Mouse (Mus musculus): ENCODE measurements at regions not wholly inside any gene's neighbourhood (a gene's known extent, or its start where the extent isn't known, plus 50 kb on each side); places are given as distances from the start of the nearest gene placed in this dataset.
A peak's percentile ranks its signal among the peaks of the same experiment; 100 is the strongest.

DNA sequence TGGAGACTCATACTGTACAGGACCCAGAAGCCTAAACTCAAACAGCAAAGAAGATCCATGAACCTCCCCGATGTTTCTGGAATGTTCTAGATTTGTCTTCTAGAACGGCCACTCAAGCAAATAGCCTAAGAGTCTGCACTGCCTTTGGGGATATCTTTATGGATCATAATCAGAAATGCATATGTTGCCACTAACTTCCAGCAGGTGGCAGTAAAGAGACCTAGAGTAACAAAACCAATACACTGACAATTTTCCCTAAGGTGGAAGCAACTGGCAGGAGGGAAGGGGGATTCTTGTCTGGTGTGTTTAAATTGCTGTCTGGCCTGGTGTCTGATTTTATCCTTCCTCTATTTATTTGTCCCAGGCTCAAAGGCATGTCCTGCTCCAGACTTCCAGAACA is 69.2 kb upstream of the Cdh5 start:
- DNase-seq (ENCODE audit: low read depth, low spot score) = peak; percentile 50

DNA sequence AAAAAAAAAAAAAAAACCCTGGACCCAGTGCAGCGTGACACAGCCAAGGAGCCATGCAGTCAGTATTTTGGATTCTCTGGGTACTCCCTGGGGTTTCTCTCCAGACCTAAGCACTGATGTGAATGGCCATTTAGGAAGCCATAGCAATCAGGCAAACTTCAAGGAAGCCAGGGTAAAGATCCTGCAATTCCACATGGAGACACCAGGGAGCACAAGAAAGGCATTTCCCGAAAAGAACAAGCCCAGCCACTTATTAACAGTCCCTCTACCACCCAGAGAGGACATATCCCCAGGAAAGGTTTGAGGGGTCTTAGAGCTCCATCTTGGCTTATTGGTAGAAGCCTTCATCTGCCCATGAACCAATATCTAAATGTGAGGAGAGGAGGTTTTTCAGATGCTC is 68.3 kb upstream of the Cdh5 start:
- peak; percentile 40 for DNase-seq (ENCODE audit: low read depth, low spot score)

DNA sequence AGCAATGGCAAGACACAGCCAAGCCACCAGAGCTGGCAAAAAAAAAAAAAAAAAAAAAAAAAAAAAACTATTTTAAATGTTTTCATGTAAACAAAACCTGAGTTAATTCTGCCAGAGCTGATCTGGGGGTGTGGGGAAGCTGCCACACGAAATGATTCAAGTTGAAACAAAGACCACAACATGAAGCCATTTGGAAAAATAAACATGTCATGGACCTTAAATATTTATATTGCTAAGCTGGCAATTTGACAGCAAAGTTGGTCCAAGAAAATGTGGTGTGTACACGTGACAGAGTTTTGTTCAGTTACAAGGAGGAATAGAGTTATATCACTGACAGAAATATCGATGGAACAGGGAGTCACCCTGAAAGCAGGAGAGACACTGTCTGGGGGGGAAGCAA is 67.1 kb upstream of the Cdh5 start:
- no peak for DNase-seq (ENCODE audit: low read depth, low spot score)

DNA sequence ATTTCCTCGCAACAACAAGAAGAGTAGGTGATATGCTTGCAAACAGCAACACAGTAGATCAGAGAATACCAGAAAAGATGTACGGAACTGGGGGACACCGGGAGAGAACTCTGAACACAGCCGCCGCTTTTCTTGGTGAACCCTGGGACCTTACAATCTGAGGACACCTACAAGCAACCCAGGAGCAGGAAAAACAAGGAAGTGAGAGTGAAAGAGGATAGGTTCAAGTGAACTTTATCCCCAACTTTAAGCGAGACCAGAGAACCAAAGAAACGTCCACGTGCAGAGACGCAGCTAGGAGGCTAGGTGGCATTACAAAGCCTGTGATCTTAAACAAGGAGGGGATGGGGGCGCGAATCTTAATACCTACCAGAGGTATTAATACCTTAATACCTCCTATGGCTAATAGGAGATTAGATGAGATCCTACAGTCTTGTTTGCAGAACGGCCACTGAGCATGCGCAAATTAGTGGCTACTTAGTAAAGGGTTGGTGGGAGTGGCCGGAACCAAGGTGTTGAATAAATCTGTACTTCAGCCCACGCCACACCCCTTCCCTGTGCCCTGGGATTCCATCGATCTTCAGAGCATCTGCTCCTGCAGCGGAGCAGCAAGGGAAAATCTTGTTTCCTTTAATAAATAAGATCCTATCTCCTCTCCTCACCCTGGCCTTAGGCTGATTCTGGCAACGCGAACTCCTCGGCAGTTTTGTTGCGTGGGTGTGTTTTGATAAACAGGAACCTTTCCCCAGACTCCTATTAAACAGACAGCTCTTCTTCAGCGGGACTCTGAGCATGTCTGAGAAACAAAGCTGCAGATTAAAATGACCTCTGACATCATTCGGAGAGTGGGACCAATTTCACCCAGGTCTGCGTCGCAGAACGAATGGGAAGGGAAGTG is 64.6 kb upstream of the Cdh5 start:
- DNase-seq (ENCODE audit: low read depth, low spot score) = no peak

DNA sequence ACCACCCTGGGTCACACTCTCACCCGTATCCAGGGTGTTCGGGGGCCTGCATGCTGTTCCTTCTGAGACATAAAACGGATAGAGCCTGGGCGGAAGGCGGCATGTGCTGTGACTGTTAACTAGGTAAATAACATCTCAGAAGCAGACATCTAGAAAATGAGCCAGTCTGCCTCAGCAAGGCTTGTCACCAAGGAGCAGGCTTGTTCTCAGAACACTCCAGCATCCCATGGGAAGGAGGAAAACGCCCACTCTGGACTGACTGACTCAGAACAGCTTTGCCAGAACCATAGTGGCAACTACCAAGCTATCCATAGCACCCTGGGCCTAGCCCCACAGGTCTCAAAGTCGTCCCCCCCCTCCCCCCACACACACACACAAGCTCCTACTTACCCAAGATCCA is 63.8 kb upstream of the Cdh5 start:
- no peak for DNase-seq (ENCODE audit: low read depth, low spot score)

DNA sequence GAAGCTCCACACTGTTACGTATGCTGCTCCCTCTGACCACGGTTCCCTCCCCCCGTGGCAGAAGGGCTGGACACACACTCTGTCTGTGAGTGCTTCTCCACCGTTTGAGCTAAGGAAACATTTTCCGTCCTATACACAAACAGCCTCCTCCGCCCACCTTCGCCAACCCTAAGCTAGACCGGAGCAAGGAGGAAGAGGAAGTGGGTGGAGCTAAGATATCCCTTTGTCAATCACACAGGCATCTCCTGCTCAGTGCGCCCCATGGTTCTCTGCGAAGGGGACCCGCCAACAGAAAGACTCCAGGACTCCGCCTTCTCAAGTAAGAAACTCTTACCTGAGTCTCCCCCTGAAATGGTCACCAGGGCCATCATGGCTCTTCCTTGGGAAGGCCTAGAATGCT is 61.9 kb upstream of the Cdh5 start:
- DNase-seq (ENCODE audit: low read depth, low spot score) = no peak

DNA sequence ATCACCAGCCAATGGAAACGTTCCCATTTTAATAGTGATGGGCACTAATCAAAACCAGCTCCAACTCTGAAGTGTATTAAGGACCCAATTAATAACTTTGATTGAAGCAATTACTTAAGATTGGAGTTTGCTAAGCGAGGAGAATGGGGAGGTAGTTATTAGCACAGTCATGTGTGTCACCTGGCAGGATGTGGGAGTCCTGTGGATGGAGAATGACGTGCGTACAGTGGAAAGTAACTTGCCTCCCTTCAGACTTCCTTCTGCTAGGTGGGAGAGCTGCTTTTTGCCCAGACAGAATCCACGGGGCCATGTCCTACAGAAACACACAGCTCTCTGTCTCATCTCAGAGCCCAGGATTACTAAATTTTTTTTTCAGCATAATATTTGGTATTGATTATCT is 59.9 kb upstream of the Cdh5 start:
- DNase-seq (ENCODE audit: low read depth, low spot score) = no peak

DNA sequence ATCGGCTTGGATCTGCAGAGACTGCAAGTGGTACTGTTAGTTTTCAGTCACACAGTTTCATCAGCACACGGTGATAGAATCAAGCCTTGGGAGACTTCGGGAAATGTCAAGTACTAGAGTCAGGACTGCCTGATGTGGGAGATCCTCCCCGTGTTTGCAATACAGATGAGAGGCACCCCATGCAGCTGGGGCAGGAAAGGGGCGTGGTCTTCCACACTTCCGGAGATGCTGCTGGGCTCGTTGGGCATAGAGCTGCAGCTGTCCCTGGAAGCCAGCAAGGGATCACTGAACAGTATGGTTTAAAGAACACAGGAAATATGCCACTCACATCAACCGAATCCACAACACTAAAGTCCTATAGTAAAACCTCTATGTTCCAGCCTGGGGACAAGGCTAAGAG is 59.0 kb upstream of the Cdh5 start:
- no peak for DNase-seq (ENCODE audit: low read depth, low spot score)

DNA sequence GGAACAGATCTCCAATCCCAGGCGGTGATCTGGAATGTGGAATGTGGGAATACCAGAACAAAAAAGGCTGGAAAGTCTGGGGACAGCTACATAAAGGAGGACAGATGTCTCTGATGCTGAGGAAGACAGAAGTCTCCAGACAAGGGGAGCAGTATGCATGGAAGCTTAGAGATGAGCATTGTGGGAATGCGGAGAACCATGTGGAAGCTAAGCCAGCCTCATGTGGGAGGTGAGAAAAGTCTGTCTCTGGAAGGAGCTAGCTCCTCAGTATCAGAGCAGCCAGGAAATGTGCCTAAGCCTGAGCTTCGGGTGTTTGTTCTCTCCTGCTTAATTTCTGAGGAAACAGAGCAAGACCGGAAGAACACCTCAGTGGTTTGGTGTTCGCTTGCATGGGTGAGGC is 53.4 kb upstream of the Cdh5 start:
- no peak for DNase-seq (ENCODE audit: low read depth, low spot score)

DNA sequence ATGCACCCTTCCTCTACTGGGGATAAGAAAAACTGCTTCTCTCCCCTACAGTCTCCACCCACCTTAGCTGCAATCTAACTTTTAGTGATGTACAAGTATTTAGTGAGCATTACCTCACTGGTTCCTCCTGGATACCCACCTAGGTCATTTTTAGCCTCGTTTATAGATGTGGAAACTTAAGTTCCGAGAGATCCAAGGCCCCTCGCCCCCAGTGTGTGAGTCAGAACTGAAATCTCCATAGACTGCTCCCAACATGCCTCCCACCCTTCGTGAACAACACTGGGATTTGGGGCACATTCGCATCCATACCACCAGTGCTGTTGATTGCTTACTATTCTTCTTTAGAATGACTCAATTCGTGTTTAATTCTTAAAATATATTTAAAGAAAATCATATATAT is 52.2 kb upstream of the Cdh5 start:
- no peak for DNase-seq (ENCODE audit: low read depth, low spot score)

DNA sequence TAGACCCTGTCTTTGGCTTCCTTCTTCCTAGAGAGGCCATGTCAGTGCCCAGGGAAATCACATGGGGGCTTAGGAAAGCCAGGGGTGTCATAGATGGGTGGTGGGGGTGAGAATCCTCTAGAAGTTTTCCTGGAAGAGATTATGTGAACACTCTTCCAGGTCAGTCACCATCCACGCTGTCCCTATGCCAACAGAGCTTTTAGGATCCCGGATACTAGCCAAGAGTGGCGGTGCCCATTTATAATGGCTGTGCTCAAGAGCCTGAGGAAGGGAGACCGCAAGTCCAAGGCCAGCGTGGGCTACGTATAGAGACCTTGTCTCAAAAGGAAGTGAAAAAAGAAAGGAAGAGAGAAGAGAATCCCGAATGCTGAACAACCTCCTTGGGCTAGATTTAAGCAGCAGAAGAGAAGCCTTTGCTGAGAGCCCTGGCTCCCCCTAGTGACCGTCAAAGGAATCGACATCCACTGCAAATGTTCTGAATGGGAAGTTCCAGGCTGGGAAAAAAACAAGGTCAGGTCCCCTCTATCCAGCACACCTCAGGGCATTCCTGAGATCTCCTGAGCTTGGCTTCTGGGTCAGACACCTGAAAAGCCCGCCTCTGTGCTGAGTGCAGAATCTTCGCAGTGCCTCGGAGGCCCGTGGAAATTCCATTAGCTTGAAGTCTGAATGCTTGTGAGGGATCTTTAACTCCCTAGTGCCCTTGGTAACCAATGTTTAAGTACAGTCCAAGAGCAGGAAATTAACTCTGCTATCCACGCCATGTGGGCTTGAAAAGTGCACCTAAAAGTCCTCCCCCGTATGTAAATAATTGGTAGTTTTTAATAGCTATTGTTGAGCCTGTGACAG is 50.5 kb upstream of the Cdh5 start:
- DNase-seq (ENCODE audit: low read depth, low spot score) = peak; percentile 90

DNA sequence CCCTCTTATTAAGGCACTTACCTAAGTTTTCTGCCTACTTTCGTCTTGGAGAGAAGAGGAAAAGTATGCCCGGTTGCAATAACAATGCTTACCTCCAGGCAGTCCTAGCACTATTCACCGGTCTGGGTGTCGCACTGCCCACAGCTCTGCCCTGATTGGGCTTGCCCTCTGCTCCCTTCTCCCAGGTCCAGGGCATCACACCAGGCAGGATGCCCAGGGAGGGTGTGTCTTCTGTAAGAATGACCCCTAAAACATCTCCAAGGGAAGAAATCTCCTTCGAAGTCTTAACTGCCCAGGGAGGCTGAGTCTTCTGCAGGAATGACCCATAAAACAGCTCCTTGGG is 49.9 kb upstream of the Cdh5 start:
- DNase-seq (ENCODE audit: low read depth, low spot score) = peak; percentile 28

Data from 3T3-L1 (cell line).